Mouse (Mus musculus) MEL (cell line): ENCODE results near the gene Nt5dc1. TPM values are rescaled to one million over a fixed set of nuclear protein-coding genes. Genes with fewer than 3 reads are reported as not detected.

ENCODE experiments used
- DNase-seq: peaks from one replicate; pipeline ENCODE4 v3.0.0; 2011; ENCODE audit warnings: low read depth, low spot score
- H3K27ac ChIP-seq: 2 replicates; pipeline ENCODE4 v1.5.1; 2012; ENCODE audit warnings: low read depth, mild to moderate bottlenecking, control low read depth, low read length, moderate library complexity; ENCODE audit not compliant: control insufficient read depth
- H3K27me3 ChIP-seq, 2 experiments: fragments of 150-350 bp in 1 of 2; sonication (generic) in 1 of 2; 2 replicates each; pipeline ENCODE4 v1.6.1; 2012; ENCODE audit warnings: low read length in 2 of 2, mild to moderate bottlenecking in 2 of 2, improper control_type of control experiment in 1 of 2, moderate library complexity in 1 of 2; ENCODE audit not compliant: insufficient read depth in 2 of 2, control insufficient read depth in 1 of 2
- H3K36me3 ChIP-seq, 2 experiments: 2 replicates each; pipeline ENCODE4 v1.6.1; 2012 to 2014; ENCODE audit warnings: low read length in 2 of 2, improper control_type of control experiment in 1 of 2, inconsistent platforms in 1 of 2, mild to moderate bottlenecking in 1 of 2; ENCODE audit not compliant: insufficient read depth in 2 of 2, control insufficient read depth in 1 of 2
- H3K4me1 ChIP-seq, 2 experiments: fragments of 150-350 bp in 1 of 2; sonication (generic) in 1 of 2; 2 replicates each; pipeline ENCODE4 v1.6.1; 2012; ENCODE audit warnings: low read length in 2 of 2, improper control_type of control experiment in 1 of 2, mild to moderate bottlenecking in 1 of 2; ENCODE audit not compliant: insufficient read depth in 2 of 2, control insufficient read depth in 1 of 2
- H3K4me3 ChIP-seq, 2 experiments: fragments of 150-350 bp in 1 of 2; sonication (generic) in 1 of 2; 2 replicates each; pipeline ENCODE4 v1.5.1; 2012; ENCODE audit warnings: low read depth in 2 of 2, low read length in 2 of 2, mild to moderate bottlenecking in 2 of 2, moderate library complexity in 2 of 2, control low read depth in 1 of 2, improper control_type of control experiment in 1 of 2; ENCODE audit not compliant: control insufficient read depth in 1 of 2, insufficient read depth in 1 of 2
- H3K79me2 ChIP-seq: 2 replicates; pipeline ENCODE4 v1.6.1; 2012; ENCODE audit warnings: mild to moderate bottlenecking, low read length, moderate library complexity; ENCODE audit not compliant: control insufficient read depth, poor library complexity, insufficient read depth
- H3K9ac ChIP-seq: 2 replicates; pipeline ENCODE4 v1.6.1; 2012; ENCODE audit warnings: low read depth, mild to moderate bottlenecking, control low read depth, low read length, moderate library complexity; ENCODE audit not compliant: control insufficient read depth, poor library complexity, severe bottlenecking
- H3K9me3 ChIP-seq: fragments of 150-350 bp; sonication (generic); replicated peaks from 2 replicates; pipeline ENCODE4 v1.6.1; 2012; ENCODE audit warnings: mild to moderate bottlenecking, low read length, improper control_type of control experiment, moderate library complexity; ENCODE audit not compliant: insufficient read depth
- BHLHE40 ChIP-seq: IDR thresholded peaks from 2 replicates; pipeline ENCODE4 v1.6.1; 2012; ENCODE audit warnings: low read depth, mild to moderate bottlenecking, inconsistent platforms, low read length, improper control_type of control experiment, borderline replicate concordance
- CHD1 ChIP-seq: IDR thresholded peaks from 2 replicates; pipeline ENCODE4 v1.6.1; 2012; ENCODE audit warnings: low read depth, mild to moderate bottlenecking, inconsistent platforms, low read length, improper control_type of control experiment
- CHD2 ChIP-seq: IDR thresholded peaks from 2 replicates; pipeline ENCODE4 v1.6.1; 2011; ENCODE audit warnings: low read length, improper control_type of control experiment
- CTCF ChIP-seq, 3 experiments: IDR thresholded peaks in 2 of 3; conservative IDR thresholded peaks in 1 of 3; 2 replicates each; pipeline ENCODE4 v1.5.1; 2011 to 2012; ENCODE audit warnings: low read length in 3 of 3, low read depth in 2 of 3, mild to moderate bottlenecking in 2 of 3, improper control_type of control experiment in 1 of 3, inconsistent platforms in 1 of 3, mixed read lengths in 1 of 3, moderate library complexity in 1 of 3; ENCODE audit not compliant: control insufficient read depth in 1 of 3, insufficient read depth in 1 of 3, poor library complexity in 1 of 3, severe bottlenecking in 1 of 3
- E2F4 ChIP-seq: IDR thresholded peaks from 2 replicates; pipeline ENCODE4 v1.6.1; 2011; ENCODE audit warnings: low read depth, low read length, improper control_type of control experiment, borderline replicate concordance
- ELF1 ChIP-seq: IDR thresholded peaks from 2 replicates; pipeline ENCODE4 v1.6.1; 2014; ENCODE audit warnings: low read depth, mild to moderate bottlenecking, inconsistent platforms, low read length, improper control_type of control experiment, moderate library complexity
- EP300 ChIP-seq, 2 experiments: IDR thresholded peaks; 2 replicates each; pipeline ENCODE4 v1.6.1; 2011; ENCODE audit warnings: improper control_type of control experiment in 2 of 2, low read length in 2 of 2, low read depth in 1 of 2, mild to moderate bottlenecking in 1 of 2
- GABPA ChIP-seq: IDR thresholded peaks from 2 replicates; pipeline ENCODE4 v1.6.1; 2012; ENCODE audit warnings: low read depth, mild to moderate bottlenecking, inconsistent platforms, low read length, improper control_type of control experiment, moderate library complexity
- GATA1 ChIP-seq: IDR thresholded peaks from 2 replicates; pipeline ENCODE4 v1.6.1; 2011; ENCODE audit warnings: low read depth, low read length, improper control_type of control experiment
- HCFC1 ChIP-seq: IDR thresholded peaks from 2 replicates; pipeline ENCODE4 v1.6.1; 2012; ENCODE audit warnings: low read depth, mild to moderate bottlenecking, inconsistent platforms, low read length, improper control_type of control experiment, moderate library complexity
- JUND ChIP-seq: IDR thresholded peaks from 2 replicates; pipeline ENCODE4 v1.6.1; 2011; ENCODE audit warnings: low read depth, mild to moderate bottlenecking, improper control_type of control experiment, low read length
- KAT2A ChIP-seq: conservative IDR thresholded peaks from 2 replicates; pipeline ENCODE4 v1.6.1; 2012; ENCODE audit warnings: low read depth, low read length, improper control_type of control experiment, inconsistent platforms
- MAZ ChIP-seq: IDR thresholded peaks from 2 replicates; pipeline ENCODE4 v1.6.1; 2012; ENCODE audit warnings: low read depth, mild to moderate bottlenecking, inconsistent platforms, low read length, improper control_type of control experiment
- MEF2A ChIP-seq: IDR thresholded peaks from 2 replicates; pipeline ENCODE4 v1.6.1; 2014; ENCODE audit warnings: low read depth, mild to moderate bottlenecking, inconsistent platforms, low read length, improper control_type of control experiment; ENCODE audit not compliant: poor library complexity, insufficient replicate concordance, severe bottlenecking; ENCODE audit errors: extremely low read depth
- MYB ChIP-seq: IDR thresholded peaks from 2 replicates; pipeline ENCODE4 v1.6.1; 2011; ENCODE audit warnings: mild to moderate bottlenecking, low read depth, low read length, improper control_type of control experiment
- NELFE ChIP-seq: IDR thresholded peaks from 2 replicates; pipeline ENCODE4 v1.6.1; 2011; ENCODE audit warnings: low read depth, low read length, improper control_type of control experiment
- POLR2AphosphoS2 ChIP-seq: IDR thresholded peaks from 2 replicates; pipeline ENCODE4 v1.6.1; 2011; ENCODE audit warnings: low read length, improper control_type of control experiment
- POLR2AphosphoS5 ChIP-seq: IDR thresholded peaks from 2 replicates; pipeline ENCODE4 v1.6.1; 2012; ENCODE audit warnings: low read depth, borderline replicate concordance, mild to moderate bottlenecking, inconsistent platforms, low read length, moderate library complexity, mixed read lengths
- RAD21 ChIP-seq: IDR thresholded peaks from 2 replicates; pipeline ENCODE4 v1.6.1; 2011; ENCODE audit warnings: mild to moderate bottlenecking, low read depth, low read length, improper control_type of control experiment
- RCOR1 ChIP-seq: IDR thresholded peaks from 2 replicates; pipeline ENCODE4 v1.6.1; 2012; ENCODE audit warnings: low read depth, mild to moderate bottlenecking, inconsistent platforms, low read length, improper control_type of control experiment
- SMC3 ChIP-seq: IDR thresholded peaks from 2 replicates; pipeline ENCODE4 v1.6.1; 2011; ENCODE audit warnings: low read depth, low read length, improper control_type of control experiment
- TAL1 ChIP-seq: IDR thresholded peaks from 2 replicates; pipeline ENCODE4 v1.6.1; 2012; ENCODE audit warnings: mild to moderate bottlenecking, inconsistent platforms, low read length, moderate library complexity, mixed read lengths
- TBP ChIP-seq: IDR thresholded peaks from 2 replicates; pipeline ENCODE4 v1.8.0; 2011; ENCODE audit warnings: low read depth, low read length, improper control_type of control experiment
- TCF12 ChIP-seq: IDR thresholded peaks from 2 replicates; pipeline ENCODE4 v1.6.1; 2014; ENCODE audit warnings: low read depth, mild to moderate bottlenecking, inconsistent platforms, low read length, improper control_type of control experiment, moderate library complexity
- UBTF ChIP-seq: IDR thresholded peaks from 2 replicates; pipeline ENCODE4 v1.6.1; 2012; ENCODE audit warnings: low read depth, mild to moderate bottlenecking, inconsistent platforms, low read length, improper control_type of control experiment, moderate library complexity, borderline replicate concordance; ENCODE audit not compliant: insufficient read depth
- USF1 ChIP-seq: IDR thresholded peaks from 2 replicates; pipeline ENCODE4 v1.6.1; 2014; ENCODE audit warnings: low read depth, mild to moderate bottlenecking, inconsistent platforms, low read length, improper control_type of control experiment, moderate library complexity
- USF2 ChIP-seq, 2 experiments: IDR thresholded peaks; 2 replicates each; pipeline ENCODE4 v1.6.1; 2011 to 2012; ENCODE audit warnings: improper control_type of control experiment in 2 of 2, low read length in 2 of 2, borderline replicate concordance in 1 of 2, inconsistent platforms in 1 of 2, low read depth in 1 of 2, mild to moderate bottlenecking in 1 of 2; ENCODE audit not compliant: insufficient read depth in 1 of 2
- ZC3H11A ChIP-seq: IDR thresholded peaks from 2 replicates; pipeline ENCODE4 v1.6.1; 2012; ENCODE audit warnings: low read depth, mild to moderate bottlenecking, inconsistent platforms, low read length, improper control_type of control experiment
- ZKSCAN1 ChIP-seq: IDR thresholded peaks from 2 replicates; pipeline ENCODE4 v1.6.1; 2012; ENCODE audit warnings: low read depth, mild to moderate bottlenecking, inconsistent platforms, low read length, improper control_type of control experiment, moderate library complexity
- ZNF384 ChIP-seq: IDR thresholded peaks from 2 replicates; pipeline ENCODE4 v1.6.1; 2012; ENCODE audit warnings: low read depth, mild to moderate bottlenecking, inconsistent platforms, low read length, improper control_type of control experiment
- polyA plus RNA-seq, 2 experiments: library from polyadenylated mRNA; stranded (reverse) in 1 of 2; unstranded in 1 of 2; fragments of >175 nt in 1 of 2; fragments of >200 nt in 1 of 2; gene quantifications; 2 replicates each; pipeline versions ENCODE4 v1.2.1 to v1.2.4; 2012; ENCODE audit warnings: low replicate concordance in 2 of 2, low read depth in 1 of 2; ENCODE audit not compliant: insufficient read length in 2 of 2, insufficient read depth in 1 of 2, missing spikeins in 1 of 2
- total RNA-seq: library from RNA; depleted of rRNA; stranded (reverse); fragments of 300-350 nt; gene quantifications from 2 replicates; pipeline ENCODE4 v1.2.3, GENCODE M21; 2012

Nt5dc1 gene
- total and polyA plus RNA-seq, 3 experiments, result 8.9 to 11.5 TPM; not detected in 1

DNA sequence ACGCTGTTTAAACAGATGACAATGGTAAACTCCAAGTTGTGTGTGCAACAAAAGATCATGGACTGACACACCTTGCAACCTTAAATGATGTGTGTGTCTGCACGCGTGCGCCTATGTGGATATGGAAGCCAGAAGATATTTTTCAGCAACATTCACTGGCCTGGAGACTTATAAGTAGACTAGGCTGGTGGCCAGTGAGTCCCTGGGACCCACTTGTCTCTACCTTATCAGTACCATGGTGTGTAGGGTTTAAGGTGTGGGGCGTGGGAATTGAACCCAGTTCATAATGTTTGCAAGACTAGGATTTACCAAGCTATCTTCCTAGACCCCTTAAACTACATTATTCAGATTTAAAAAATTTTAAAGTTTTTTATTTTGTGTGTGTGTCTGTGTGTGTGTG lies 91.2 kb downstream of the Nt5dc1 start:
- TF ChIP-seq USF2 (IDR thresholded peaks at IDR 0.05; ENCODE audit: borderline replicate concordance in 1 of 2, insufficient read depth in 1 of 2, low read depth in 1 of 2, low read length in 2 of 2) (no peak), BHLHE40 (no peak), MEF2A (no peak), ZKSCAN1 (no peak), ZC3H11A (no peak), KAT2A (no peak), CHD2 (no peak), ZNF384 (no peak), GATA1 (no peak), CHD1 (no peak), UBTF (no peak), ELF1 (no peak), POLR2AphosphoS2 (no peak), USF1 (no peak), GABPA (no peak)
- H3K79me2 ChIP-seq, result no peaks in the 10 kb centered on the region
- H3K36me3 ChIP-seq, result no peaks in the 10 kb centered on the region

DNA sequence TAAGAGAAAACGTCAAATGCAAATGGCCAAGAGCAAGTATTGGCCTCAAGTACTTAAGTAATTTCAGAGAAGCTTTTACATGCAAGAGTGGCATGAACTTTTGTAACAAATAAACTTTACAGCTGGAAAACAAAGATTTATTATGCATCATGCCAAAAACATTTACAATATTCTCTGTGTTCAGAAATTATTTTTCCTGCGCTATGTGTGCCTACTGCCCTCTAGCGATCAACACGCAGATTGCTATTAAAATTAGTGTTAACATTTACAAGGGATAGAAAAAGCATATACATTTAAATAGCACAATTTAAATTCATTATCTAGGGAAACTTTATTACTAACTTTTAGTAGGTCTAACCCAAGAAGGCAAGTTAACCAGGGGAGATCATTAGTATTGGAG lies 91.7 kb downstream of the Nt5dc1 start:
- Histone ChIP-seq H3K27ac (no peak overlapping the region), H3K36me3 (no peaks in the 10 kb centered on the region), H3K9ac (no peak overlapping the region), H3K4me3 (no peak overlapping the region), H3K27me3 (no peaks in the 10 kb centered on the region), H3K4me1 (no peaks in the 10 kb centered on the region), H3K79me2 (no peaks in the 10 kb centered on the region), H3K9me3 (no peaks in the 10 kb centered on the region)
- TF ChIP-seq NELFE (no peak), E2F4 (no peak), UBTF (no peak), TBP (no peak), RAD21 (peak; percentile 90), CTCF (IDR thresholded peaks at IDR 0.05 in 2 of 3, conservative IDR thresholded peaks at IDR 0.05 in 1 of 3; ENCODE audit: control insufficient read depth in 1 of 3, insufficient read depth in 1 of 3, low read depth in 2 of 3, low read length in 3 of 3, poor library complexity in 1 of 3, severe bottlenecking in 1 of 3) (peak; percentile 11 to 89 (median 69); a peak in 5 of 6 replicates), MYB (no peak), RCOR1 (no peak), JUND (no peak), USF2 (IDR thresholded peaks at IDR 0.05; ENCODE audit: borderline replicate concordance in 1 of 2, insufficient read depth in 1 of 2, low read depth in 1 of 2, low read length in 2 of 2) (no peak), HCFC1 (no peak), TAL1 (no peak), SMC3 (peak; percentile 73), EP300 (IDR thresholded peaks at IDR 0.05; ENCODE audit: low read depth in 1 of 2, low read length in 2 of 2) (no peak), ELF1 (no peak), ZC3H11A (peak; percentile 64), POLR2AphosphoS5 (no peak), MAZ (no peak), GABPA (no peak), TCF12 (no peak), USF1 (no peak)
- peak; percentile 56 for DNase-seq

More for the DNA sequence above, 91.2 kb downstream of the Nt5dc1 start:
- Histone ChIP-seq H3K9ac (no peak overlapping the region), H3K9me3 (no peaks in the 10 kb centered on the region), H3K4me1 (no peaks in the 10 kb centered on the region), H3K27ac (no peak overlapping the region), H3K27me3 (no peaks in the 10 kb centered on the region), H3K4me3 (no peak overlapping the region)
- DNase-seq, result no peak
